ENCODE assay signal across 17 mouse cellular contexts in genomic region chr2:35880362-35880761, GRCm38 (mm10).
DNase-seq lines count a peak whose midpoint lies in the region; ATAC-seq lines count a peak whose summit lies in the region.
"Had no signal": no experiment of that assay in that cellular context is flagged by ENCODE, and none has a peak within 500 bp of the region (broad histone marks: within the 10 kb centered on the region; RNA-seq: fewer than 3 reads in every experiment).

No protein-coding gene starts in this region.

- no peak overlapping the region for H3K4me2 ChIP-seq in hindbrain, embryonic 11.5 days (replicated peaks; ENCODE audit: low read depth, low read length)
- H3K4me2 ChIP-seq in neural tube, embryonic 13.5 days = no peak overlapping the region
- no peak overlapping the region for H3K4me2 ChIP-seq in neural tube, embryonic 15.5 days
- no peak overlapping the region for H3K4me2 ChIP-seq in intestine, embryonic 16.5 days (ENCODE audit: low read depth, low read length)
- H3K4me2 ChIP-seq: heart, embryonic 11.5 days; limb, embryonic 12.5 days had no signal

- 0 out of 2 replicates have a peak overlapping the region, but pooled peaks have one; percentile 17 for H3K27ac ChIP-seq in hindbrain, embryonic 10.5 days
- H3K27ac ChIP-seq in hindbrain, embryonic 11.5 days (ENCODE audit: low read depth, low read length) = no peak overlapping the region
- H3K27ac ChIP-seq in neural tube, embryonic 13.5 days (replicated peaks) = no peak overlapping the region
- no peak overlapping the region for H3K27ac ChIP-seq in neural tube, embryonic 15.5 days (replicated peaks)
- H3K27ac ChIP-seq in intestine, embryonic 16.5 days (ENCODE audit: low read length) = peak overlapping the region; percentile 35
- H3K27ac ChIP-seq: limb, embryonic 12.5 days had no signal

- H3K36me3 ChIP-seq in hindbrain, embryonic 10.5 days = no peaks in the 10 kb centered on the region
- H3K36me3 ChIP-seq in hindbrain, embryonic 11.5 days (ENCODE audit: control insufficient read depth, insufficient read depth, low read length) = no peaks in the 10 kb centered on the region
- no peaks in the 10 kb centered on the region for H3K36me3 ChIP-seq in neural tube, embryonic 13.5 days
- H3K36me3 ChIP-seq in neural tube, embryonic 15.5 days = no peaks in the 10 kb centered on the region
- no peaks in the 10 kb centered on the region for H3K36me3 ChIP-seq in intestine, embryonic 16.5 days (ENCODE audit: control insufficient read depth, insufficient read depth, low read length)
- H3K36me3 ChIP-seq: limb, embryonic 12.5 days had no signal

- H3K4me1 ChIP-seq in hindbrain, embryonic 10.5 days (replicated peaks) = peaks cover 29% of the 10 kb centered on the region
- H3K4me1 ChIP-seq in hindbrain, embryonic 11.5 days (replicated peaks; ENCODE audit: control insufficient read depth, insufficient read depth, low read length) = no peaks in the 10 kb centered on the region; the same call in 1 of the 2 replicates
- H3K4me1 ChIP-seq in neural tube, embryonic 13.5 days (replicated peaks) = peaks cover 21% of the 10 kb centered on the region
- H3K4me1 ChIP-seq in neural tube, embryonic 15.5 days = peaks cover 22% of the 10 kb centered on the region
- no peaks in the 10 kb centered on the region for H3K4me1 ChIP-seq in intestine, embryonic 16.5 days (ENCODE audit: control insufficient read depth, insufficient read depth, low read length)

- 0 out of 2 replicates have a peak, but pooled peaks cover 6% of the 10 kb centered on the region for H3K27me3 ChIP-seq in hindbrain, embryonic 10.5 days (ENCODE audit: insufficient read depth, poor library complexity, severe bottlenecking)
- no peaks in the 10 kb centered on the region for H3K27me3 ChIP-seq in hindbrain, embryonic 11.5 days (ENCODE audit: control insufficient read depth, insufficient read depth, low read length)
- H3K27me3 ChIP-seq in neural tube, embryonic 13.5 days = no peaks in the 10 kb centered on the region
- no peaks in the 10 kb centered on the region for H3K27me3 ChIP-seq in neural tube, embryonic 15.5 days (replicated peaks)
- no peaks in the 10 kb centered on the region for H3K27me3 ChIP-seq in intestine, embryonic 16.5 days (replicated peaks; ENCODE audit: control insufficient read depth, insufficient read depth, low read length)

- no peaks in the 10 kb centered on the region for H3K9me3 ChIP-seq in hindbrain, embryonic 10.5 days
- no peaks in the 10 kb centered on the region for H3K9me3 ChIP-seq in hindbrain, embryonic 11.5 days (ENCODE audit: control insufficient read depth, low read length)
- no peaks in the 10 kb centered on the region for H3K9me3 ChIP-seq in neural tube, embryonic 13.5 days
- no peaks in the 10 kb centered on the region for H3K9me3 ChIP-seq in neural tube, embryonic 15.5 days (replicated peaks)
- H3K9me3 ChIP-seq in intestine, embryonic 16.5 days (ENCODE audit: control insufficient read depth, low read length) = no peaks in the 10 kb centered on the region
- H3K9me3 ChIP-seq: limb, embryonic 12.5 days had no signal

- DNase-seq in hindbrain, embryonic 10.5 days (ENCODE audit: low spot score) = no peak
- DNase-seq in hindbrain, embryonic 11.5 days (ENCODE audit: low spot score) = no peak
- peak; percentile 43 for DNase-seq in testis, postnatal 10 days (ENCODE audit: low spot score)
- no peak for DNase-seq in layer of hippocampus, postnatal 25 days (ENCODE audit: extremely low spot score in 1 of 2, low spot score in 1 of 2)
- DNase-seq: cerebellum, adult 18-20 months; layer of hippocampus, adult 9-11 months; liver, postnatal 0 days; thymus, postnatal 36 days had no signal

- no peak overlapping the region for H3K9ac ChIP-seq in hindbrain, embryonic 11.5 days (ENCODE audit: low read depth, low read length)
- peak overlapping the region; percentile 12; the same call in 1 of the 2 replicates for H3K9ac ChIP-seq in neural tube, embryonic 13.5 days
- H3K9ac ChIP-seq in neural tube, embryonic 15.5 days (replicated peaks) = no peak overlapping the region
- H3K9ac ChIP-seq in intestine, embryonic 16.5 days (ENCODE audit: low read depth, low read length) = no peak overlapping the region
- H3K9ac ChIP-seq: limb, embryonic 12.5 days; liver, postnatal 0 days had no signal

- no peak overlapping the region for H3K4me3 ChIP-seq in hindbrain, embryonic 10.5 days
- no peak overlapping the region for H3K4me3 ChIP-seq in hindbrain, embryonic 11.5 days (ENCODE audit: low read depth, low read length)
- H3K4me3 ChIP-seq in neural tube, embryonic 13.5 days = no peak overlapping the region
- no peak overlapping the region for H3K4me3 ChIP-seq in neural tube, embryonic 15.5 days (replicated peaks)
- no peak overlapping the region for H3K4me3 ChIP-seq in intestine, embryonic 16.5 days (ENCODE audit: low read length)
- H3K4me3 ChIP-seq: erythroblast, embryonic 14.5 days; limb, embryonic 12.5 days had no signal

- ATAC-seq in hindbrain, embryonic 11.5 days (ENCODE audit: low FRiP score) = no peak
- peak; percentile 38; the same call in 1 of the 2 replicates for ATAC-seq in neural tube, embryonic 13.5 days (ENCODE audit: low read depth)
- ATAC-seq in neural tube, embryonic 15.5 days (ENCODE audit: low FRiP score) = no peak
- ATAC-seq in intestine, embryonic 16.5 days = 0 out of 2 replicates have a peak, but pooled peaks have one; percentile 30
- ATAC-seq: activated CD4-positive, CD25-positive, alpha-beta regulatory T cell, adult 4 months; CD4-positive, CD25-positive, alpha-beta regulatory T cell, adult 4 months; inflammation-experienced regulatory T-cells, adult 6 months; liver, postnatal 0 days had no signal

- 64% methylated on average over 7 of the region's 7 CpGs for WGBS in hindbrain, embryonic 10.5 days
- 58% methylated on average over 7 of the region's 7 CpGs for WGBS in hindbrain, embryonic 11.5 days
- WGBS in neural tube, embryonic 13.5 days = 59% methylated on average over 7 of the region's 7 CpGs
- 58% methylated on average over 7 of the region's 7 CpGs for WGBS in neural tube, embryonic 15.5 days
- 55% methylated on average over 7 of the region's 7 CpGs for WGBS in intestine, embryonic 16.5 days

Comparison
In these comparisons a context has a peak if more than half of its experiments do, and no peak if none do; other contexts are left out.
1. H3K27ac ChIP-seq: peak in hindbrain, embryonic 10.5 days (single experiment) and intestine, embryonic 16.5 days (single experiment); none in hindbrain, embryonic 11.5 days (single experiment), neural tube, embryonic 13.5 days (single experiment) and neural tube, embryonic 15.5 days (single experiment).
2. ATAC-seq: peak in neural tube, embryonic 13.5 days (single experiment) and intestine, embryonic 16.5 days (single experiment); none in hindbrain, embryonic 11.5 days (single experiment) and neural tube, embryonic 15.5 days (single experiment).